Mouse (Mus musculus): Measurements from ENCODE around the gene B4galt4.

GRCm38 (mm10) chr16:38743941-38744673, 2.0 kb downstream of the B4galt4 start:
- TF ChIP-seq MAFK (IDR thresholded peaks at IDR 0.05; ENCODE audit: insufficient read depth, low read depth, low read length) (no peak), ZNF384 (IDR thresholded peaks at IDR 0.05; ENCODE audit: low read depth, low read length) (no peak)

All from ES-E14 (cell line).